Mouse (Mus musculus) adrenal gland, postnatal 25 days (tissue): ENCODE data around the gene Gramd4. TPM values are rescaled to one million over a fixed set of nuclear protein-coding genes. Genes with fewer than 3 reads are reported as not detected.

Experiments
- DNase-seq: peaks from one replicate; pipeline ENCODE4 v3.0.0; 2021; ENCODE audit warnings: mixed read lengths
- total RNA-seq: library from RNA; stranded (reverse); gene quantifications from 2 replicates; pipeline ENCODE4 v1.2.3, GENCODE M21; 2021

Gramd4 gene
- total RNA-seq, 1 experiment from 2014 or later = 17.4 TPM

GRCm38 (mm10) chr15:86071166-86071565 lies 13.7 kb downstream of the Gramd4 start:
- DNase-seq = no peak

GRCm38 (mm10) chr15:86074171-86074937 lies 16.9 kb downstream of the Gramd4 start:
- DNase-seq = no peak

GRCm38 (mm10) chr15:86075305-86076047 lies 18.0 kb downstream of the Gramd4 start:
- DNase-seq = no peak

- no peak for DNase-seq
Measured at GRCm38 (mm10) chr15:86076048-86076315, 18.5 kb downstream of the Gramd4 start.

- DNase-seq = no peak
Measured at GRCm38 (mm10) chr15:86076378-86076777, 18.9 kb downstream of the Gramd4 start.

GRCm38 (mm10) chr15:86077934-86078333 lies 20.4 kb downstream of the Gramd4 start:
- no peak for DNase-seq

GRCm38 (mm10) chr15:86078481-86079216 lies 21.2 kb downstream of the Gramd4 start:
- no peak for DNase-seq

GRCm38 (mm10) chr15:86079467-86079866 lies 22.0 kb downstream of the Gramd4 start:
- DNase-seq = no peak

GRCm38 (mm10) chr15:86079876-86080275 lies 22.4 kb downstream of the Gramd4 start:
- peak; percentile 27 for DNase-seq

- no peak for DNase-seq
Measured at GRCm38 (mm10) chr15:86080408-86080807, 22.9 kb downstream of the Gramd4 start.

- no peak for DNase-seq
Measured at GRCm38 (mm10) chr15:86081654-86082053, 24.2 kb downstream of the Gramd4 start.

GRCm38 (mm10) chr15:86082551-86082961 lies 25.1 kb downstream of the Gramd4 start:
- DNase-seq = no peak

GRCm38 (mm10) chr15:86083261-86083741 lies 25.8 kb downstream of the Gramd4 start:
- no peak for DNase-seq

- DNase-seq = peak; percentile 73
Measured at GRCm38 (mm10) chr15:86085301-86086225, 28.1 kb downstream of the Gramd4 start.

GRCm38 (mm10) chr15:86086291-86086706 lies 28.8 kb downstream of the Gramd4 start:
- DNase-seq = peak; percentile 31

- no peak for DNase-seq
Measured at GRCm38 (mm10) chr15:86087591-86088149, 30.2 kb downstream of the Gramd4 start.

GRCm38 (mm10) chr15:86088266-86088790 lies 30.8 kb downstream of the Gramd4 start:
- DNase-seq = no peak

- no peak for DNase-seq
Measured at GRCm38 (mm10) chr15:86089091-86089744, 31.7 kb downstream of the Gramd4 start.

GRCm38 (mm10) chr15:86089991-86090529 lies 32.6 kb downstream of the Gramd4 start:
- DNase-seq = peak; percentile 54

- no peak for DNase-seq
Measured at GRCm38 (mm10) chr15:86090578-86090977, 33.1 kb downstream of the Gramd4 start.
